Mouse (Mus musculus): ENCODE results near the gene Chrna9.

DNA sequence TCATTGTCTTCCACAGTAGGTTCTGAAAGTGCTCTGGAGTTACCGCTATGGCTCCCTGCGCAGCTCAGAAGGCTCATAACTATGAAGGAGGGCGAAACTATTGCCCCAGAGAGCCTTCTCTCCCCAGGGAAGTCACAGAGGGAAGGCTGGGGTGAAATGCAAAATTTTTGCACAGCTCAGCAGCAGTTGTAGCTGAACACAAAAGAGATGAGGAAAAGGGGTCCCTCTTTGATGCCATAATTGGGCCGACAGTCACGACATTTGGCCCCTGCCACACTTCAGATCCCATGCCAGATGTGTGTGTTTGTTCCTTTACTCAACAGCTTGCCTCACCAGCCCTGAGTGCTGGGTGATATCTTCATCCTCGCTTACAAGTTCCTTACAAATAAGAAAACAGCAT lies 8.1 kb upstream of the Chrna9 start:
- TF ChIP-seq CTCF (IDR thresholded peaks at IDR 0.05; ENCODE audit: low read depth), result no peak
- no peak for TF ChIP-seq EP300 (IDR thresholded peaks at IDR 0.05; ENCODE audit: low read depth)

Measured in liver, postnatal 0 days (tissue).